Mouse (Mus musculus) midbrain, embryonic 16.5 days (tissue): ENCODE measurements around the gene Usp33. TPM values are rescaled to one million over a fixed set of nuclear protein-coding genes. Genes with fewer than 3 reads are reported as not detected.

ENCODE experiments used
- ATAC-seq: fragments of 200-750 bp; cut with Nextera tagmentation; 2 replicates; pipeline ENCODE4 v1.8.0; 2017; ENCODE audit warnings: moderate TSS enrichment
- H3K27ac ChIP-seq: fragments of 300-500 bp; sonication (generic); 2 replicates; pipeline ENCODE4 v1.5.1; 2014; ENCODE audit warnings: mild to moderate bottlenecking, low read length, mixed read lengths
- H3K27me3 ChIP-seq: fragments of 300-500 bp; sonication (generic); 2 replicates; pipeline ENCODE4 v1.6.1; 2014; ENCODE audit warnings: low read depth, low read length, mixed read lengths; ENCODE audit not compliant: control insufficient read depth, insufficient read depth
- H3K36me3 ChIP-seq: fragments of 300-500 bp; sonication (generic); 2 replicates; pipeline ENCODE4 v1.6.1; 2014; ENCODE audit warnings: mild to moderate bottlenecking, low read length, moderate library complexity, mixed read lengths; ENCODE audit not compliant: control insufficient read depth, insufficient read depth
- H3K4me1 ChIP-seq: fragments of 300-500 bp; sonication (generic); 2 replicates; pipeline ENCODE4 v1.6.1; 2014; ENCODE audit warnings: mild to moderate bottlenecking, low read length, mixed read lengths; ENCODE audit not compliant: control insufficient read depth, insufficient read depth
- H3K4me2 ChIP-seq: fragments of 300-500 bp; sonication (generic); 2 replicates; pipeline ENCODE4 v1.6.1; 2014; ENCODE audit warnings: mild to moderate bottlenecking, low read length, mixed read lengths
- H3K4me3 ChIP-seq: fragments of 300-500 bp; sonication (generic); 2 replicates; pipeline ENCODE4 v1.5.1; 2014; ENCODE audit warnings: low read depth, mild to moderate bottlenecking, low read length, moderate library complexity, mixed read lengths
- H3K9ac ChIP-seq: fragments of 300-500 bp; sonication (generic); 2 replicates; pipeline ENCODE4 v1.6.1; 2014; ENCODE audit warnings: low read depth, low read length, mixed read lengths
- H3K9me3 ChIP-seq: fragments of 300-500 bp; sonication (generic); replicated peaks from 2 replicates; pipeline ENCODE4 v1.6.1; 2014; ENCODE audit warnings: mild to moderate bottlenecking, low read length, mixed read lengths; ENCODE audit not compliant: control insufficient read depth, poor library complexity, severe bottlenecking
- WGBS: fragments of 180-500 bp; shearing (Covaris S2); extraction: QIAGEN DNeasy Blood & Tissue Kit; methylation state at CpG from one replicate; pipeline ENCODE4 v1.1.7; 2014; 5-methylcytosine and 5-hydroxymethylcytosine counted together
- polyA plus RNA-seq: library from polyadenylated mRNA; unstranded; fragments of >200 nt; fragmentation: Nextera tagmentation; extraction: Ambion mirVana; gene quantifications from 2 replicates; pipeline ENCODE4 v1.2.1, GENCODE M21; 2015

The Usp33 gene
- polyA plus RNA-seq, 1 experiment from 2014 or later, result 102 TPM

DNA sequence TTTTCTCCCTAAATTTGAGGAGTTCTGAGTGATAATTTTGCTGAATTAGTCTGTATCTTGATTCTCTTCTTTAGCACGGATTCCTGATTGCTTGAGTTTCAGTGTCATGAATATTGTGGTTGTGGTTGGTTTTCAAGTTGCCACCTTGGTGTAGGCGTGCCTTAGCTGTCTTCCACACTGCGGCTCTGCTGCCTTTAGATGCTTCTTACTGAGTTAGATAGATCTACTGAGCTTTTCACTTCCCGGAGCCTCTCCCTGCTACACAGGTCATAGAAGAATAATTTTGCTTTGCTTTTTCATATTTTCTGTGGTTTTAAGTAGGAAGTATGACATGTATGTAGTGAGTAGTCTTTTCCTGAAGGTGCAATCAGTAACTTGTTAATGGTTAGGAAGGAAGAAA is 96.5 kb downstream of the Usp33 start:
- WGBS, result 98% methylated on average over 4 of the region's 4 CpGs
- Histone ChIP-seq H3K9me3 (no peaks in the 10 kb centered on the region), H3K4me1 (no peaks in the 10 kb centered on the region), H3K9ac (no peak overlapping the region), H3K27ac (no peak overlapping the region), H3K4me2 (no peak overlapping the region), H3K4me3 (no peak overlapping the region), H3K27me3 (no peaks in the 10 kb centered on the region), H3K36me3 (no peaks in the 10 kb centered on the region)
- ATAC-seq, result no peak

Other genes starting within 250 kb of the Usp33 start
- 13.6 and 16.2 TPM in 2 replicates for gene Gipc2, start 180.2 kb upstream of the Usp33 start, polyA plus RNA-seq
- gene Dnajb4, start 136.2 kb upstream of the Usp33 start, polyA plus RNA-seq, result 48.8 and 52.5 TPM in 2 replicates
- 191 and 239 TPM in 2 replicates for gene Fubp1, start 136.1 kb upstream of the Usp33 start, polyA plus RNA-seq
- gene Nexn, start 80.1 kb upstream of the Usp33 start, polyA plus RNA-seq, result 1.8 TPM in 2 replicates
- 18.4 and 19.3 TPM in 2 replicates for gene Miga1, start 6.1 kb upstream of the Usp33 start, polyA plus RNA-seq
- gene Zzz3, start 49.0 kb downstream of the Usp33 start, polyA plus RNA-seq, result 27.1 and 32.9 TPM in 2 replicates